Mouse (Mus musculus): Measurements from ENCODE around the gene Derl3.

GRCm38 (mm10) chr10:75906882-75907281 is 13.7 kb downstream of the Derl3 start:
- TF ChIP-seq EP300 (IDR thresholded peaks at IDR 0.05) (no peak), CTCF (IDR thresholded peaks at IDR 0.05) (no peak)

Data from lung, postnatal 0 days (tissue).